Mouse (Mus musculus) heart, adult 18-20 months (tissue): ENCODE results near the gene Smim4. TPM values are rescaled to one million over a fixed set of nuclear protein-coding genes. Genes with fewer than 3 reads are reported as not detected.

Source experiments
- DNase-seq, 2 experiments: peaks; one replicate each; pipeline ENCODE4 v3.0.0; 2021 to 2022; ENCODE audit warnings: mixed read lengths in 1 of 2
- long read RNA-seq, 2 experiments: library from polyadenylated mRNA; stranded (forward); transcript quantifications; one replicate each; pipeline ENCODE4 v2.0.0; 2021
- total RNA-seq, 2 experiments: library from RNA; stranded (reverse); gene quantifications; 2 replicates each; pipeline ENCODE4 v1.2.3; 2021

Gene Smim4
- 10 to 100 TPM; 74.5 to 87.4 TPM for total RNA-seq
- long read RNA-seq, experiment 1, transcript Smim4-203 (2 exons, 426 nt): minor isoform, 5 of 78 reads
- long read RNA-seq, experiment 1, transcript Smim4-201 (2 exons, 311 nt): major isoform, 70 of 78 reads
- long read RNA-seq, experiment 1, partial matches to known transcripts: 0 of 78 reads
- long read RNA-seq, experiment 1, other reads (novel, unspliced or antisense): 3 of 78 reads
- long read RNA-seq, experiment 2, transcript Smim4-203 (2 exons, 426 nt): minor isoform, 8 of 74 reads
- long read RNA-seq, experiment 2, transcript Smim4-201 (2 exons, 311 nt): major isoform, 61 of 74 reads
- long read RNA-seq, experiment 2, partial matches to known transcripts: 0 of 74 reads
- long read RNA-seq, experiment 2, other reads (novel, unspliced or antisense): 3 of 74 reads

DNA sequence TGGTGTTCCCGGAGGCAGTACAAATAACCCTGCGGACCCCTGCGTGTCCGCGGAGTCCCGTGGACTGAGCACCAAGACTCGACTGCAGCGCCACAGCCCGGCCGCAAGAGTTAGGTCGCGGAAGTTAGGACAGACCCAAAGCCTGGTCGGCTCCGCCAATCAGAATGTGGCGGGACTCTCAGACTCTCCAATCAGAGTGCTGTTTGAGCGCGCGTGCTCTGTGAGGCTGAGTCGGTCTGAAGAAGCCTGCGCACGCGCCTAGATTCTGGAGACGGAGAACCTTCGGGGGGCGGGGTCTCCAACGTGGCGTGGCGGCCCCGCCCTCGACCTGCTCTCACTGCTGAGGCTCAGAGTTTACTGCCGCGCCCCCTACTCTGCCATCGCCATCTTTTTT, at the start of gene Smim4:
TSS of gene Smim4 (minus strand) at position 131 of the 394 bp plus-strand sequence.
- peak; percentile 97 to 99 for DNase-seq

DNA sequence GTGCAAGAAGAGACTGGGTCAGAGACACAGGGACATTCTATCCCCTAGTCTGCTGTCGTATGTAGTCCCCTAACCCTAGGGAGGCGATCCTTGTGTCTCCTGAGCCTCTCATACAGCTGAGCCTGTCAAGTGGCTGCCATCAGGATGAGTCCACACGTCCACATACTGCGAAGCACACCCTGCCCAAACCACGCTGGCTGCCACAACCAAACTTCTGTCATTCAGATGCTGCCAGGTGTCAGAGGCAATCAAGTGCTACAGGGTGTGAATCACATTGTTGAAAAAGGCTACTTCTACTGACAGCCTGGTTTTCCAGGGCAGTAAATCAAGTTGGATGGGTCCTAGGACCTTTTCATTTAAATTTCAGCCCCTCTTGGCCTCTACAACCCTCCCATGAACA, 49.0 kb upstream of the Smim4 start:
- DNase-seq: no peak

DNA sequence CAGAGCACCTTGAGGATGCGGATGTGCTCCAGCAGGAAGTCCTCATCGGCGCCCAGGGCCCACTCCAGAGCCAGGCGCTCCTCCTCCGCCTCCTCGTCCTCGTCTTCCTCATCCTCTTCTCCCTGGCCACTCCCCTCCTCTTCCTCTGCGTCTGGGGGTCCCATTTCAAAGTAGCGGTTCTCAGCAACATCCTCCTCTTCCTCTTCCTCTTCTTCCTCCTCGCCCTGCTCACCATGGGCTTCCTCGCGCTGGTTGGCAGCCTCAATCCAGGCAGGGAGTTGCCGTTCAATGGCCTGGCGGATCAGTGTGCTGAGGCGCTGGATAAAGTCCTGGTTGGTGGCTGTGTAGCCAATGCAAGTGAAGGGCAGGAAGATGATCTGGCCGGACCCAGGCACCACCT, 48.5 kb upstream of the Smim4 start:
- no peak for DNase-seq

DNA sequence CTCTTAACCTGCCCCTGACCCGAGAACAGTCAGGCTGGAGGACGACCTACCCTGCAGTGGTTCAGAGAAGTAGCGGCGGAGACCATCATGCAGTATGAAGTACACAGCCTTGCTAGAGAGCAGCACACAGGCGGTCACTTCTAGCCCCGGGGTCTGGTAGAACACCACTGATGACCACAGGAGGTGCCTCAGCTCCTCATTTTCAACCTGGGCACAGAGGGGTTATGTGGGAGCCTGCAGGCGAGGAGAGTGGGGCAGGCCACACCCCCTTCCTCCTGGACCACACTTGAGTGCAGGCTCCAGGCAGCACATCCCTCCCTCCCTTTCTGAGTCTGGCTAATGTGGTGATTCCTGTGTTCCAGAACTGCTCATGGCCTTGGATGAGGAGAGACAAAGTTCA, 44.8 kb upstream of the Smim4 start:
- no peak for DNase-seq

DNA sequence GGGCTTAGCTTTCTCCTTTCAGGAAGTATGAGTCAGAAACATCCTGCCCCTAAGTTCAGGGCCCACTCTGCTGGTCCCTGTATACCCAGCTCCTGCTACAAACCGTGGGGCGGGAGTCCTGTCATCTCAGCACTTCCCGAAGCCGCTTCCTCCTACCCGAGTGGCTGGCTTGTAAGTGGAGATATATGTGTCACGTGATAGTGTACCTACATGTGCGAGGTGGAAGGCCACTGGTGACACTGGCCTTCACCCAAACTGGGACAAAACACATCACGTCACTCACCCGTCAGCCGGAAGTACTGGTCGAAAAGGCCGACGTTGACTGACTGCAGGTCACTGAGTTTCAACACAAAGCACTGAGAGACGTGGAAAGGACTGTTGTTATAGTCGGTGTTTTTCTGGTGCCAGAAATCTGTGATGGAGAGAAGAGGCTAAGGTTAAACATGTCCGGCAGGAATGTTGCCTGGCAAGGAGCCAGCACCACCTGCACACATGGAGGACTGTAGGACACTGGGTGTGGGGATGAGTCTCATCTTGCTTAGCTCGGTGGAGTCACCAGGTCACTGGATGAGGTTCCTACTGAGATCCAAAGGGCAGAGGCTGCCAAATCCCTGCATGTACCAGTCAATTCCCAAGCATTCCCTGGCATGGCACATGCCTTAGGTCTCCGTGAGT, 44.2 kb upstream of the Smim4 start:
- DNase-seq: peak in 1 of 2 experiments; percentile 76

DNA sequence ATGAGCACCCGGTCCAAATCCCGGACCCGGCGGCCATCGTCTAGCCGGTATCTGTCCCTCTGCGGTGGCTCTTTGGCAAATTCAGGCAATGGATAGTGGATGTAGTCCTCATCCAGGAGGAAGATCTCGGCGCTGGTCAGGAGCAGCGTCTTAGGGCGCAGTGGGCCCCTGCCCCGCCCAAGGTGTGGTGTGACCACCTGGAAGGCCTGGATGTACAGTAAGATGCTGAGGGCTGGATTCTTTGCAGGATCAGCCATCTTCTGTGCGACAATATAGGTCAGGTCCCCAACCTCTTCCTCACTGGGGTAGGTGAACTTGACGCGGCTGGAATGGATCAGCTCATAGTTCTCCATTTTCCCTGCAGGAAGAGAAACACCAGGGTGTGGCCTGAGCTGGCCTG, 43.1 kb upstream of the Smim4 start:
- no peak for DNase-seq

DNA sequence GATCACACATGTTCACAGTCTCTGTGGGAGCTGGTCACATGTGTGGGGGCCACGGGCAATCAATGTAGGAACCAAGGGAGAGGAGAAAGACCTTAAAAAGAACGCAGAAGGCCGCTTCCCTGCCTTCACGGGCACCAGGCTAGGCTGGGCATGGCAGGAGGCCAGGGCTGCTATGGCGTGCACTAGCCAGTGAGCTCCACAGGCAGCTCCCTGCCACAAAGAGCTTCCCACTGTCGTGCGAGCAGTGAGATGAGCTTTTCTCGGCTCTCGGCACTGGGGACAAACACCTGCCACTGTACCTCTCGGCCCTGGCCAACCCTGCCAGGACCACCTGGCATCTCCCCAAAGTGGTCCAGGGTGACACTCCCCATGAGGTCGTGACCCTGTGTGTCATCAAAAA, 42.6 kb upstream of the Smim4 start:
- DNase-seq: no peak

DNA sequence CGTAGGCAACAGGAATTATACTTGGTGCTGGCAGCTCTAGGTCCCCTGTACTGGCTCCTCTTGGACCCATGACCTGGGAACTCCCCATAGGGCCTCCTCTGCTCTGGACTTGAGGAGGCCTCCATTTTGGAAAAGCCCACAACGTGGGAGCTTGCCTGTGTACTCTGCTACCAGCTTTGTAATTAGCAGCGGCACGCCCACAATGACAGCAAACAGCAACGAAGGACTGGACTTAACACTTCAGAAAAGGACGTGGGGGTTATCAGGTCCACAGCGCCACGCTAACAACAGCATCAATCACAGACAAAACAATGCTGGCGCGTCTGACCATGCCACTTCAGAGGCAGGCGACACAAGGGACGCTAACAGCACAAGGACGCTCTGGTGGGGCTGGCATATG, 42.2 kb upstream of the Smim4 start:
- DNase-seq: no peak

DNA sequence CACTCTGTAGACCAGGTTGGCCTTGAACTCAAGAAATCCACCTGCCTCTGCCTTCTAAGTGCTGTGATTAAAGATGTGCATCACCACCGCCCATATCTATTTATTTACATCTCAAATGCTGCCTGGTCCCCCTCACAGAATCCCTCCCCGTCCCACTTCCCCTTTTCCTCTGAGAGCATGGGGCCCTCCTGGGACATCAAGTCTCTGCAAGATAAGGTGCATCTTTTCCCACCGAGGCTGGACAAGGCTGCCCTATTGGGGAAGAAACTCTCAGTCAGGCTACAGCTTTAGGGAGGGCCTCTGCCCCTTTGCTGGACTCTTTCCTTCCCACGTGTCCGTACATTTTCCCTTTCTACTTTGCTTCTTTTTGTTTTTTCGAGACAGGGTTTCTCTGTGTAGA, 40.8 kb upstream of the Smim4 start:
- DNase-seq: no peak

DNA sequence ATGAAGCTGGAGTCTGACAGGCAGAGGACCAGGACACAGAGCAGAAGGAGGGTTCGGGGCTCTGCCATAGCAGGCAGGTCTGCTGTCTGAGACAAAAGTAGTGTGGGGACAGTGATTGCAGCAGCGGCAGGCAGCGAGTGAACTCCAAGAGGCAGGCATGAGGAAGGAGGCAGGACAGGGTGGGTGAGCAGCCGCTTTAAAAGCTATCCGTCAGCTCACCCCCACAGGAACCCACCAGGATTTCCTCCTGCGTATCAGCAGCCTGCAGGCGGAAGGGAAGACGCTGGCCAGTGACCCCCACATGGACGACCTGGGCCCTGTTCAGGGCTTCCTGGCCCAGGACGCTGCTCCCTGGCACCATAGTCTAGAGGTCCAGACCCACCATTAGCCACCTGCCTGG, 39.7 kb upstream of the Smim4 start, which contains the start of gene Stab1:
TSS of gene Stab1 (minus strand) at position 217 of the 400 bp plus-strand sequence.
- DNase-seq: peak; percentile 70 to 87

DNA sequence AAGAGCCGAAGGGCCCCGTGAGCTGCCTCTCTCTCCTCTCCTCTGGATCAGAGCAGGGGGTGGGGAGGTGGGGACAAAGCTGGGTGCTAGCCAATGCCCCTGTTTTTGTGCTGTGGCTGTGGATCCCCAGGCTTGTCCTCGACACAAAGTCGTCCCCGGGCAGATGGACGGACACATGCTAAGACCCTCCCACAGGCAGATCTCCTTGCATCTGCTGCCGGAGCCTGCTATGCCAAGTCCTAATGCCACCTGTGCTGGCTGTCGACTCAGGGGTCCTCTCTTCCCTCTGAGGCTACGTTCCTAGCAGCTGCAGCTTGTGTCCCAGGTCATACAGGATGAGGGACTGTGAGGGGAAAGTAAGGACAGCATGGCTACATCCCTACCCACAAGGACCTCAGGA, 38.1 kb upstream of the Smim4 start:
- DNase-seq: no peak

DNA sequence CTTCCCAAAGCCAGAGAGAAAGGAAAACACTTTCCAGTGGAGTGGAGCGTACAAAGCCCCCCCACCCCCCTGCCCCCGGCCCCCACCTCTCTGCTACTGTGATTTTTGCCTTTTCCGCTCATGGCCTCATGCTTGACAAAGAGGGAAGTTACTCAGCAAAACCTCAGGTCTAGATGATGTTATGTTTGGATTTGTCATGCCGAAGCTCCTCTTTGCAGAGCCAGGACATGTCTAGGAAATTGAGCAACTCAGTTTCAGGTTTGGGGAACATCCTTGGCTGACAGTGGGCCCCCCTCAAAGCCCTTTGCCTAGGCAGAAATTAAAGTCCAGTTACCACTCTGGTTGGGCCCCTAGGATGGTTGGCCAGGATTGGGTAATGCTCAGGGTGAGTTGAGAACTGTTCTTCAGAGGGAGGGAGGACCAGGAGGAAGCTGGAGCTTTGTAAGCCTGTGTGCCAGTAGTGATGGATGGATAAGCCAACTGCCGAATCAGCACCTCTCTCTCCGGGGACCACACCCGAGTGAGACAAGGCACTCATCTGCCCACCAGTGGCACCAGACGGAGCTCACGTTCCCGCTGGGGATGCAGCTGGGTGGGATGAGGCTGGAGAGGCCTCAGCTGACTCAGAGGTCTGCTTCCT, 37.4 kb upstream of the Smim4 start:
- peak in 1 of 2 experiments; percentile 75 for DNase-seq

DNA sequence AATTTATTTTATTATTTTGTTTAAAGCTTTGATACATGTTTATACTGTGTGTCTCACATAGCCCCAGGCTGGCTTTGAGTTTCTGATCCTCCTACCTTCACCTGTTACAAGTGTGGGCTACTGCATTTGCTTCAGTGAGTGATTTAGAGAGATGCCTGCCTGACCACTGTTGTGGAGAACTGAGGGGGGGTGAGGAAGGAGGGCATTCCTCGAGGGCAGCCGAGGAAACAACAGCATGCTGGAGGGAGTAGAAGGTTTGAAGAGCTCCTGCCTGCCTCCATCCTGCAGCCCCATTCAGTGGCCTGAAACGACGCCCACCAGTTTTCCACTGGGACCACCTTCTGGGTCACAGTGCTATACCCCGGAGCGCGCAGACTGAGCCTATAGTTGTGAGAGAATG, 36.7 kb upstream of the Smim4 start:
- no peak for DNase-seq

DNA sequence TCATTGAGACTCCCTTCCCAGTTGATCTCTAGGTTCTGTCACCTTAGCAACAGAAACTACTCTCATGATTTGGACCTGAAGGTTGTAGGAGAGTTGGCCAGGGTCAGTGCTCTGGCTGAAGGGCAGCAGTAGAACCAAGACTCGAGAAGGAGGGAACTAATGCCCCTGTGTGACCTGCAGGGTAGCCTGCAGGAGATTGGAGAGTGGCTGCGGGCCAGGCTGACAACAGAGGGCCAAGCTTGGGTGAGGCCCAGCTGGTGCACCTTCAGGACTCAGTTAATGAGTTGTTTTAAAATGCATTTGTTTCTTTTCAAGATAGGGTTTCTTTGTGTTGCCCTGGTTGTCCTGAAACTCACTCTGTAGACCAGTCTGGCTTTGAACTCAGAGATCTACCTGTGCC, 36.3 kb upstream of the Smim4 start:
- peak in 1 of 2 experiments; percentile 74 for DNase-seq

DNA sequence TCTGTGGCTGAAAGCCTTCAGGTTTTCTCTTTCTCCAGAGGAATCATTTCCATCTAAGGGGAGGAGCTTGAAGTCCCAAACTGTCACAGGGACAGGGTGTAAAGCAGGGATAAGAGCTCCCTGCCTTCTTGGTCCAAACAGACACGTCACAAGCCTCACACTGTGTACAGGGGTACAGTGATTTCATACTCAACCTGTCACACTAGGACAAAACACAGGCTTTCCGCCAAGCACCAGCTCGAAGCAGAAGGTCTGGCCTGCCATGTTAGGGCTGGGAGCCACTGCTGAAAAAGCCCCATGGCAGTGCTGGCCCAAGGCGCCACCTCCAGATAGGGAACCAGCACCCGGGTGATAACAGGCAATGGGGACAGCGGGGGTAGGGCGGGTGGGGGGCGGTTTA, 35.3 kb upstream of the Smim4 start:
- peak; percentile 62 to 76 for DNase-seq

DNA sequence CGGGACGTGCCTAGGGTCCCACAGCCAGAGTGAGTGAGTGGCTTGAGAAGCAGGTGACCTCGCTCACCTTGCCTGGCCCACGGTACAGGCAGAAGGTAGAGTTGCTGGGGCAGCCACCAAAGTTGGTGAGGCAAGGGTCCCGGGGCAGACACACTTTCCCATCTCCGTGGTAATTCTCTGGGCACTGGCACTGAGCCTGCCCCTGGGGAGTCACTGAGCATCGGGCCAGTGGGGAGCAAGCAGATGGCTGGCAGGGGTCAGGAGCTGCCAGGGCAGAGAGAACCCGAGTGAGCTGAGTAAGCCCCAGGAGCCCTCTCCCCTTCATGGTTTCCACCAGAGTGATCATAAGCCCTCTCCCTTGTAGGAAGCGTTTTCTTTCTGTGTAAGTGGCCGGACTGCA, 32.9 kb upstream of the Smim4 start:
- DNase-seq: no peak

DNA sequence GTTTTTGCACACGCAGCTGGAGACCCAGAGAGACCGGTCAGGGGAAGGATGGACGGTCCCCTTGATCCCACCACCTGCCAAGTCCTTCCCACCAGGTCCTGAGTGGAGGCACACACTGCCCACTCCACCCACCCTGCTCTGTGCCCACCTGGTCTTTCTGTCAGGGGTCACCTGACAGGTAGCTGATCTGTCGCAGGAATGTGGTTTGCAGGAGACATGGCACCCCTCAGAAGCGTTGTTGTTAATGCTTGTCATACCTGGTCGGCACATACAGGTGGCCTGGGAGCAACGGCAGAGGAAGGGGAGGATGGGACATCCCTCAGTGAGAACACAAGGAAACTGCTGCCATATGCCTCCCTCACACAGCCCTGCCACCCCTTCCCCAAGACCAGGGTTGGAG, 32.4 kb upstream of the Smim4 start:
- no peak for DNase-seq

DNA sequence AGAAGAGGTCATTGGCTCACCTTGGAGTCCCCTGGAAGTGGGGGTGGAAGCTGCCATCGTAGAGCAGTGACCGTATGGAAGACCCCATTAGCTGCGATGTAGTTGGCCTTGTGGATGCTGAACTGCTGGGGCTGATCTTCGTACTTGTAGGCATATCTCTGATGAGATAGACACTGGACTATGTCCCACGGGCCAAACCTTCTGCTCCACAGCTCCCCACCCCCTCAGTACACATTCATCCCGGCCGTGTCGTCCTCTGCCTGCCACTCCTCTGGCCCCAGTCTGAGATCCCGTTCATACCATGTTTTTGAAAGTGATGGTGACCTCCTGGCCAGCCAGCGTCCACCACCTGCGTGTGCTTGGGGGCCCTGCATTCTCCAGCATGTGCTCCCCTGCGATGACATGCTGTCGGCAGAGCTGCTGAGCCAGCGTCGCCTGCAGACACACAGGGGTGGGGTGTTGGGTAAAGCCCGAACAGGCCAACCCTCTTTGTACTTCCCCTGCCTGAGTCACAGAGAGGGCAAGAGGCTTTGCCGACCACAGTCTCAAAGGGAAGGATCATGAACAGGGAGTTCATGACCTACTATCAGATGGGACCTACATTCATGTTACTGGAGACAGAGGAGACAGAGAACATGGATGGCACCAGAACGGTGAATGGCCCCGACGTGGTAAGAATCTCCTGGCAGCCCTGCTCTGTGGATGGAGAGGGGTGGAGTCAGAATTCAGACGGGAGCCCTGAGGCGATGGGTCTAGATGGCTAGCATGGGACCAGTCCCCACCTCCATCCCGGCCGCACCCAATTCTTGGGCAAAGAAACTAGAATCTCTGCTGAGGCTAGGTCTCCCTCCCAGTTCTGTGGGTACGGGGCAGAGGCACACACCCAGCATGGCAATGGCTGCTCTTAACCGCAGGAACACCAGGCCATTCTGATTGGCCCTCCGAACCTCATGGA, 31.7 kb upstream of the Smim4 start:
- no peak for DNase-seq

DNA sequence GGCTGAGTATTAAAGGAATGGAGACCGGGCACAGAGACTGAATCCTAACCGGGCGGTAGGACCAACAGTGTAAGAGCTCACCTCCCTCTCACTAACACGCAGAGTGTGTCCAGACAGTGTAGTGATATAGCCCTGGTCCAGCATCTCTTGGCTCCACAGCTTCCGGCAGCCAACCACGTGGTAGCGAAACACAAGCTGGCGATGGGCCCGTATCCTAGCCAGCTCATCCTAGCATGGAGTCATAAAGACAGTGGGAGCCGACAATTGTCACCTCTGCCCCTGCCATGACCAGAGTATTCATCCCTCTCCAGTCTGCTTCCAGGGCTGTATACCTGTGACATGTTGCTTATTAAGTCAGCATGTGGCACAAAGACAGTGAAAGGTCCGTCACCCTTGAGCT, 16.9 kb upstream of the Smim4 start:
- DNase-seq: no peak

DNA sequence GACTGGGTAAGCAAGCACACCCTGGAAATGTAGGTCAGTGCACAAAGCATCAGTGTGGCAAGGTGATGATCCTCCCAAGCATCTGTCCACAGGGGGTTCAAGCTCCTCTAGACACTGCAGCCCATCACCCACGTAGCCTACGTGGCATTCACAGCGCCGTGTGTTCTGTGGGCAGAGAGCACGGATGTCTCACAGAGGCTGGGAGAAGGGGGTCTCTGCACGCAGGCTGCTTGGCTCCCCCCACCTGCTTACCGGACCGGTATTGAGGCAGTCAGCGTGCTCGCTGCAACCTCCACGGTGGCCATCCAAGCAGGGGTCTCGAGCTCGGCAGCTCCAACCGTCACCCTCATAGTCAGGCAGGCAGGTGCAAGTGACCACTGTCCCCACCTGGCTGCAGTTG, 12.3 kb upstream of the Smim4 start:
- no peak for DNase-seq

DNA sequence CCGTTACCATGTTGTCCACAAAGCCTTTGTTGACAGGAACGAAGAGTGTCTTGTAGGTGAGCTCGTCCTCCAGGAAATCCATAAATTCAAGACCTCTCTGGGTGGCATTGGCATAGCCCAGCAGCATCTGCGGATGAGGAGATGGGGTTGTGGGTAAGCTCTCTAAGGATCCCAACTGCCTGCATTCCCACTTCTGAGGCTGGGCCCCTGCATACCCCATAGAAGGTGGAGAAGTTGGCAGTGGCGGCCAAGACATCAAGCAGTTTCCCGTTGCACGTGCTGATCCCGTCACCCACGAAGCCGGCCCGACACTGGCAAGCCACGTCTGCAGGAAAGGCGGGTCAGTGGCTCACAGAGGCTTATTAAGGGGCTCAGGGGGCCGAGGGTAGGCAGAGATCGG, 11.4 kb upstream of the Smim4 start:
- DNase-seq: no peak

DNA sequence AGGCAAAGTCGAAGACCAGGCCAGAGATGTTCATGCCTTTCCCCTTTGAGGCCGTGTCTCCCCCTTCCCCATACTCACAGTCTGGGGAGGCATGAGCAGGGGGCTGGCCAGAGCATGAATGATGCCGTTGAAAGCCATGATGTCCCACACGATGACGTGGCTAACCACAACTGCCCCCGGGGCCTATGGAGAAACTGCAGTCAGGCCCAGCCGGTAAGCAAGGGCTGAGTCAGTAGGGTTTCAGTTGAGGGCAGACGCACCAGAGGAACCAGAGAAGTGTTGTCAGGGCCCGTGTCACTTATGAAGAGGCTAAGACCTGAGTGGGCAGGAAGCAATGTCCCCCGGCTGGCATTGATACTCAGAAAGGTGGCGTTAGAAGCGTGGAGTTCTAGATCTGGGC, 10.9 kb upstream of the Smim4 start:
- DNase-seq: no peak
